Mouse (Mus musculus): ENCODE data around the gene Gstp3.
A peak's percentile ranks its signal among the peaks of the same experiment; 100 is the strongest.

The Gstp3 gene

DNA sequence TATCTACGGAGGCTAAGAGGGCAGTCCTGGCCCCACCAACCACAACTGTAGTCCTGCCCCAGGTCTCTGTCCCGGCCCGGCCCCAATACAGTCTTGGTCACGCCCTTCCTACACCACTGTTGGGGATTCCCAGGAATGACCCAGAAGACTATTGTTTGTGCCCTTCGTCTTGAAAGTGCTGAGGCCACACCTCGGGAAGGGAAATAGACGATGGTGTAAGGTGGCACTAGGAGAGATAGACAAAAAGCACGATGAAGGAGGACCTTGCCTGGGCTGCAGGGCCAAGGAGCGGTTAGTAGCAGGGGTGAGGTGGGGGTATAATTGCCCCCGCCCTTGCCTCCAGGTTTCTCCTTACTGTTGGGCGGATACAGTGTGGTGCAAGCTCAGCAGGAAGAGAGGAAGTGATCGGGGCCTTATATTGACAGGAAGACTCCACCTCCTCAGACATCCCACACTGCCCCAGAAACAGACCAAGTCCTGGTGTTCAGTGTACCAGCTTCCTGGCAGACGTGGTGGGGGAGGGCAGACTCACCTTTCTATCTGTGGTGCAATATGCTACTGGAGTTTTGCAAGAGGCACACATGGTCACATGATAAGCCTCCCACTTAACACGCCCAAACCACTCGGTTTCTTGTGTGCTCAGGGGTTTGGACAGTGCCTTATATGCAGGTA, at the start of gene Gstp3:
TSS of gene Gstp3 (minus strand) at position 501 of the 672 bp plus-strand sequence.
- DNase-seq (ENCODE audit: low read depth, low spot score) = no peak

DNA sequence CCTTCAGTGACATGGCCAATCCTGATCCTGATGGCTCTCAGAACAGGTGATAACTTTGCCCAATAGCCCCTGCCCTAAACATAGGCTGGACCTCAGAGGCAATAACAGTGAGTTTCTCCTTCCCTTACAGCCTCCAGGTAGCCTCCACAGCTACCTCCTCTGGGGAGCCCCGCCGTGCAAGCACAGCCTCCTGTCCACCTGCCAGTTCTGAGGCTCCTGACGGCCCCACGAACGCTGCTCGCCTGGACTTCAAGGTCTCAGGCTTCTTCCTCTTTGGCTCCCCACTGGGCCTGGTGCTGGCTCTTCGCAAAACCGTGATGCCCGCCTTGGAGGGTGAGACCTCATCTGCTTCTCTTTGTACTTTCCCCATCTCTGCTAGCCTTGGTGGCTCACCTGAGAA, 49.2 kb upstream of the Gstp3 start:
- DNase-seq (ENCODE audit: low read depth, low spot score) = no peak

DNA sequence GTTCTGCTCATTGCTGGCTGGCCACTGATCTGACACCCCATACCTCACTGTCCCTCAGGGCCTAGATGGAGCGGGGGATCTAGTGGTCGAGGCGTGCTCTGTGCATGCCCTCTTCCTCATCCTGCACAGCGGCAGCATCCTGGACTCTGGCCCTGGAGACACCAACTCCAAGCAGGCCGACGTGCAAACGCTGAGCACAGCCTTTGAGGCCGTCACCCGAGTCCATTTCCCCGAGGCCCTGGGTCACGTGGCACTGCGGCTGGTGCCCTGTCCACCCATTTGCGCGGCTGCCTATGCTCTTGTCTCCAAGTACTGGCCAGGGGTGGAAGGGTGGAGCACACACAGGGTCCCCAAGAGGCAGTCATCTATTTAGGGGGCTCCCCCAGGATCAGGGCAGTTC, 47.3 kb upstream of the Gstp3 start:
- no peak for DNase-seq (ENCODE audit: low read depth, low spot score)

DNA sequence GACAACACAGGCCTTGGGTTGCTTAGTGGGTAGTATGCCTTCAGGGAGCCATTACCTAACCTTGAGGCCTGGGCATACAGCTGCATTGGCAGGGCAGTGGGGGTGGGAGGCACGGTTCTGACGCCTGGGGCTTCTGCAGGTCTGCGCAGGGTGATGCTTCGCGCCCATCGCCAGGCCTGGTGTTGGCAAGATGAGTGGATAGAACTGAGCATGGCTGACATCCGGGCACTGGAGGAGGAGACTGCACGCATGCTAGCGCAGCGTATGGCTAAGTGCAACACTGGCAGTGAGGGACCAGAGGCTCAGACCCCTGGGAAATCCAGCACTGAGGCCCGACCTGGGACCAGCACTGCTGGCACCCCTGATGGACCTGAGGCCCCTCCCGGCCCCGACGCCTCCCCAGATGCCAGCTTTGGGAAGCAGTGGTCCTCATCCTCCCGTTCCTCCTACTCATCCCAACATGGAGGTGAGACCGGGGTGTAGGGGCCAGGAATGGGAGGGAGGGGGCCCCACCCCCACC, 45.4 kb upstream of the Gstp3 start:
- DNase-seq (ENCODE audit: low read depth, low spot score) = no peak

DNA sequence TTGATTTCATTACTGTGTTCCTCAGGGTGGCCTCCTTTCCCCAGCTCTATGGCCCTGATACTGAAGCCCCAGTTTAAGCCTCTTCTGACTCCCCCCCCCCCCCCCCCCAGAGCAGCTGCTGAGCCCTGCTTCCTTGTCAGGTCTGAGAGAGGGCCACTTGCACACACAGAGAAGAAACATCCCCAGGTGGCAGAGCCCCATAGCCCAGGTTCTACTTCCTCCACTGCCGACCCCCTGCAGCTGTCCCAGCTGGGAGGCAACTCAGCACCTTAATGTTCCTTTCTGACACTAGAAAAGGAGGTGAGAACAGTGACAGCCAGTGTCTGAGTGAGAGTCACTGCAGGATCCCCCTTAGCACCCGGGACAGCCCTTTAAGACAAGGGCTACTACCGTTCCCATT, 44.4 kb upstream of the Gstp3 start:
- no peak for DNase-seq (ENCODE audit: low read depth, low spot score)

DNA sequence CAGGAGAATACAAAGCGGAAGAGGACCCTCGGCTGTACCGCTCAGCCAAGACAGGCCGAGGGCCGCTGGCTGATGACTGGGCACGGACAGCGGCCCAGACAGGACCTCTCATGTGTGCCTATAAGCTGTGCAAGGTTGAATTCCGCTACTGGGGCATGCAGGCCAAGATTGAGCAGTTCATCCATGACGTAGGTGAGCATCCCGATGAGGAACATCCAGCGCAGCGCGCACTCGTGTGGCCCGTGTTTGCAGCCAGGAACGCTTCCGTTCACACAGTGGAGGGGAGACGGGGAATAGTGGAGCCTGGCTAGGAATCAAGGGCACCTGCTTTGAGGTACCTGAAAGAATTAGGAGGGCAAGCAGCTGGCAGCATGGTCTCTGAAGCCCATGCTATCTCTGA, 43.9 kb upstream of the Gstp3 start:
- DNase-seq (ENCODE audit: low read depth, low spot score) = no peak

DNA sequence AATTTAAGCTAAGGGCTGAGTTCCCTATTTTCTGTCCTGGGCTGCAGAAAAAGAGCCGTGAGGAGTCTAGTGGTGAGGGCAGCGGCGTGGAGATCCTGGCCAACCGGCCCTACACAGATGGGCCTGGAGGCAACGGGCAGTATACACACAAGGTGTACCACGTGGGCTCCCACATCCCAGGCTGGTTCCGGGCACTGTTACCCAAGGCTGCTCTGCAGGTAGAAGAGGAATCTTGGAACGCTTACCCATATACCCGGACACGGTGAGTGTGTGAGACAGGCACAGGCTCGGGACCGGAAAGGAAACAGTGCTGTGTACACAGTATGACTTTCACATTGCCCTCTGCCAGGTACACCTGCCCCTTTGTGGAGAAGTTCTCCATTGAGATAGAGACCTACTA, 43.3 kb upstream of the Gstp3 start:
- DNase-seq (ENCODE audit: low read depth, low spot score) = no peak

- DNase-seq (ENCODE audit: low read depth, low spot score) = no peak
Measured at GRCm38 (mm10) chr19:4102049-4102448, 42.7 kb upstream of the Gstp3 start.

DNA sequence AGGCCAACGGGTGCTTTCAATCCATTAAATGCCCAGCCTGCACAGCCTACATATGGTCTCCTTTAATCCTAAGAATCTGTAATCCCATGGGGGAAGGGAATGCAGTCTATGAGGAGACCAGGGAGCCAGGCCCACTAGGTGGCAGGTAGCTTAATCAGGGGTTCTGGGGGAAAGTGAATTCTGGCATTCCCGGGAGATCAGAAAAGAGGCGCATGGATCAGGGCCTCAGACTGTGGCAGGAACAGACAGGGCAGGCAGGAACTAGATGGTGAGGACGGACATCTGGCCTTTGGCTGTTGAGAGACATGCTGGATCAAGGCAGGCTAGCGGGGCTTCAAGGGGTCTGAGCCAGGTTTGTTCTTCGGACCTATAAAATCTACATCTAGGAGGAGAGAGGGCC, 42.1 kb upstream of the Gstp3 start:
- no peak for DNase-seq (ENCODE audit: low read depth, low spot score)

- DNase-seq (ENCODE audit: low read depth, low spot score) = no peak
Measured at GRCm38 (mm10) chr19:4100718-4101261, 41.4 kb upstream of the Gstp3 start.

DNA sequence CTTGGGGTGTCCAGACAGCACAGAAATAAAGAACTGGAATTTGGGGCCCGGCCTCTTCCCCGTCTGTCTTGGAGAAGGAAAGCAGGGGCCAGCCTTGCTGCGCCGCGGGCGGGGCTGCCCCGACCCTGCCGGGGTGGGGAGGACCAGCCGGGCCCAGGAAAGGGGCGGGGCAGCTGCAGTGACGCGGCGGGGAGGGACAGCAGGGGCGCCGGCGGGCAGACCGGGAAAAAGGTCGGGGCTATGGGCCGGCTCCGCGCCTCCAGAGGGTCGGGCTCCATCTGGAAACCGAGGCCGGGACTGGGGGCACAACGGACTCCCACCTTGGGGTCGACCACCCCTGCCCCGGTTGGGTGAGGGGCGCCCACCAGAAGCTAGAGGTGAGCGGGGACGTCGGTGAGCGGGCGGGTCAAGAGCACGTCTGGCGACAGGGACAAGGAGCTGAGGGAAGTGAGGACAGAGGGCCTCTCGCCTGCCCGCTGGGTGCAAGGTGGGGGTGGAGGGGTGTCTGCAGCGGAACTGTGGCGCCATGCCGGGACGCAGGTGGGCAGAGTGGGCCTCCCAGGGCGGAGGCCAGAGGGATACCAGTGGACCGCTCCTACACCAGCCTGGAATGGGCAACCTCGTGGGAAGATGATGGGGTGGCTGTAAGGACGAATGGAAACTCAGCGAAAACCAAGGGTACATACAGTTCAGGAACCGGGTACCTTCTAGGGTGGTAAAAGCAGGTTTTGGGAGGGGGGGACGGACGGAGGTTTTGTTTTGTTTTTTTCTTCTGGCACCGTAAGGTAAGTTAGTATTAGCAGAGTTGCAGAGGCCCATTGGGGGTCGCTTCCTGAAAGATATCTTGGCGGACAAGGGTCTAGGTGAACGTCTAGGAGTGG, 40.7 kb upstream of the Gstp3 start, which contains the start of gene Pitpnm1:
TSS of gene Pitpnm1 (plus strand) at position 162 of the 881 bp plus-strand sequence.
- no peak for DNase-seq (ENCODE audit: low read depth, low spot score)

DNA sequence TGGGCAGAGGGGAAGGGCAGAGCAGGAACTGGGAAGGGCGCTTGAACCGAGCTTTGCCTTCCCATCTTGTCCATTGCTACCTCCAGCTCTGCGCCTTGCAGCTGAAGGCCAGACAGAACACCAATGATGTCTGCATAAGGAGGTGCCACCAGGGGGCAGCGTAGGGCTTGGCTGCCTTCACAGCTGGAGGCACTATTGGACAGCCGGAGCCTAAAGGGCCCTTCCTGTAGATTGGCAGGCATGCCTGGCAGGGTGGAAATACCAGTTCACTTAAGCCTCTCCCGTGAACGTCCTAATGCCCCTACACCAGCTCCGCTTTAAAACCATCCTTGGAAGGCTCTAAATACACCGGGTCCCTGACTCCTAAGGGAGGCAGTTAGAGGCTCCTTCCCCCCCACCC, 39.7 kb upstream of the Gstp3 start:
- DNase-seq (ENCODE audit: low read depth, low spot score) = no peak

DNA sequence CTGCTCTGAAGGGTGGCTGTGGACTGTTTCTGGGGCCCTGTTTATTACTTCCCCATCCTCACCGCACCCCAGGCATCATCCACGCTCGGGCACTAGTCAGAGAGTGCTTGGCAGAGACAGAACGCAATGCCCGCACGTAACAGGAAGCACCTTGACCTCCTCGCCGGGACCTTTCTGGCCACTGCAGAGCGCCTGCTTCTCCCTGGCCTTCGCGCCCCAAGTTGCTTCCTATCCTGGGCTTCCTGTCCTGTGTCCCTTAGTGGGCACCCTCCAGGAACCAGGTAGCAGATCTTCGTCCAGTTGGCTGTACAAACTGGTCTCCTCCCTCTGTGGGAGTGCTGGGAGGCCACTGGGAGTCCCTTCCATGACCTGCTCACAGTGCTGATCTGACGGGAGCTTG, 39.1 kb upstream of the Gstp3 start:
- DNase-seq (ENCODE audit: low read depth, low spot score) = no peak

DNA sequence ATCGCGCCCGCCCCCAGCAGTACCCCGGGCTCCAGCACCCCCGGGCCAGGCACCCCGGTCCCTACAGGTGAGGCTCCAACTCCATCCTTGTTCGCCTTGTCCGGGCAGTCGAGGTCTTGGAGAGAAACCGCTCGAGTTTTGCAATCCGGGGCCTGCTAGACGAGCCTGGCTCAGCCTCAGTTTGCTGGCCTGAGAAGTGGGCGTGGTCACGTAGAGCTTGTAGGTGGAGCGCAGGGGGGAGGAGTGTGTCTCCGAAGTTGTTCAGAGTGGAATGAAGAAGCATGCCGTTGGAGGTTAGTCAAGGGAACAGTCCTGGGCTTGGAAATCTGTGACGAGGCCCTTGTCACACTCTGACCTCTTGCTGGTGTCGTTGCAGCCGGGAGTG, 38.1 kb upstream of the Gstp3 start:
- no peak for DNase-seq (ENCODE audit: low read depth, low spot score)

GRCm38 (mm10) chr19:4096642-4097440, 37.5 kb upstream of the Gstp3 start, which contains the start of gene Cdk2ap2:
Gene Cdk2ap2 (plus strand): TSS chr19:4097182.
- DNase-seq (ENCODE audit: low read depth, low spot score) = peak; percentile 96

- no peak for DNase-seq (ENCODE audit: low read depth, low spot score)
Measured at GRCm38 (mm10) chr19:4095802-4096201, 36.4 kb upstream of the Gstp3 start.

DNA sequence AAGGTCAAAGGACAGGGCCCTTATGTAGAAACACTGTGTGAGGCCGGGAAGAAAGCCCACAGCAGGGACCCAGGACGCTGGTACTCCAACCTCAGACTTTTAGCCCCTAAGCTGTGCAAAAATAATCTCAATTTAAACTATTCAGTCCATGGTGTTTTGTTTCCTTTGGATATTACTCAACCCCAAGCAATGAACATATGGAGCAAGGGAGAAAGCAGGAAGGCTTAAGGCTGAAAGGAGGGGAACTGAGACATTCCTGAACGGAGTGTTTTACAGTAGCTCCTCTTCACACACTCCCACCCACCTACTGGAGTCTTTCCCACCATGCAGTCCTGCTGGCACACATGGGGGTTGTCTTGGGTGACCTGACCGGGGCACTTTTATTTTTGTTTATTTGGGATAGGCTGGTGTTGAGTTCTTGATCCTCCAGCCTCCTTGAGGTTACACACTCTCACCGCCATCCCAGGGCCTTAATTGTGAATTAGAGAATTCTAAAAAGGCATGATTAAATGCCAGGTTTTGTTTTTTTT, 35.5 kb upstream of the Gstp3 start:
- DNase-seq (ENCODE audit: low read depth, low spot score) = no peak

DNA sequence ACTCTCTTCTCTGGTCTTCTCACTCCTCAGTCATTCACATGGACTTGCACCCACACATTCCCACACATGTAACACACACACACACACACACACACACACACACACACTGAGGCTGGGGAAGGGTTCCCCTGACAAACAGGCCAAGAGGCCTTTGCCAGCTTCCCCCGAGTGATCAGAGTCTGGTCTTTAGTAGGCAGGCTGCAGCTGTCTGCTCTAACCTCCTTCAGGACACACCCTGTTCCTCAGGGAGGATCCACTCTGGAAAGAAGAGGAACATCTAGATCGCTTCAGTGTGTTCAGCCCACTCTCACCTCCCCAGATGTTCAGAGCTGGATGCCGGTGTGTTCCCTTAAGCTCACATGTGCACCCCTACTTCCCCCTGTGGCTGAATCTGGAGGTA, 35.0 kb upstream of the Gstp3 start:
- no peak for DNase-seq (ENCODE audit: low read depth, low spot score)

DNA sequence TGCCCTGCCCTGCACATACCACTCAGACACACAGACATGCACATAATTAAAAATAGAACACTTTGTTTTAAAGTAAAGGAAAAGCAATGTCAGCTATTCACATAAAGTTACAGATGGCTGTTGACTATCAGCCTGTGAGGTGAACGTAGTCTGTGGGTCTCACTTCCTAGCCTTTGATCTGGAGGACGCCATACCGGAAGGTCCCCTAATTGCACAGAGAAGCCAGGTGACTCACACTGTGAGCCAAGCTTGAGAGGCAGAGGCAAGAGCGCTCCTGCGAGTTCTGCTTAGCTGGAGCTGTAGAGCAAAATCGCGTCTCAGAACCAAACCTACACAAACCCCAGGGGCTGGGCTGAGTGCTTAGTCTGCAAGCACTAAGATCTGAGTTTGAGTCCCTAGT, 34.4 kb upstream of the Gstp3 start:
- no peak for DNase-seq (ENCODE audit: low read depth, low spot score)

DNA sequence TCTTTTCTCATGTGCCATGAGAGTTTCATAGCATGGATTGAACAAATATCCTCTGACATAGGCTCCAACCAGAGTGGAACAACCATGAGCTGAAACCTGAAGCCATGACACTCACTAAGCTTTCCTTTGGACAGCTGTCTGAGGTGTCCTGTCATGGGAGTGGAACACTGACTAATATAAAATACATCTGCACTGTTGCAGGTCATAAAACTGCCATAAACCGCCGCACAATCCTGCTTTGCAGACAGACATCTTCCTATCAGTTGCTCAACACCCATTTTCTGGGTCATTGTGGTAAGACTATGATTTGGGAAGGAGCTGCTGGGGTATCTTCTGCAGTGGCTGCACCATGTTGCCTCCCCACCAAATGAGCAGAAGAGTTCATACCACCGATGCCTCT, 33.4 kb upstream of the Gstp3 start:
- no peak for DNase-seq (ENCODE audit: low read depth, low spot score)

DNA sequence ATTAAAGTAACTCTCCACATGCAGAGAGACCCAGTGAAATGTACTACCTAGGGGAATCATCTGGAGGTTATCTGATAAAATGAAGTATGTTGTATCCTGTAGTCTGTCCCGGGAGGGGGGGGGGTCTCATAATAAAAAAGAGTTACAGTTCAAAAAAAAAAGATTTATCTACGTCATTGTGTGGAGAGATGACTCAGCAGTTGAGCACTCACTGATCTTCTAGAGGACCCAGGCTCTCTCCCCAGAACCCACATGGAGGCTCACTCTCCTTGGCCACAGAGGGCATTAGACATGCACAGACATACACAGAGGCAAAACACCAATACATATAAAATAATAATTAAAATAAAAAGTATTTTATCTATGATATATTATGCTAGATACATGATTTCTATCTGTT, 32.0 kb upstream of the Gstp3 start:
- DNase-seq (ENCODE audit: low read depth, low spot score) = no peak

Data from brain, embryonic 18.5 days (tissue).